Mouse (Mus musculus) limb, embryonic 10.5 days (tissue): ENCODE measurements around the gene Ttc23l. TPM values are rescaled to one million over a fixed set of nuclear protein-coding genes. Genes with fewer than 3 reads are reported as not detected.

Source experiments
- DNase-seq: peaks from one replicate; pipeline ENCODE4 v3.0.0-alpha.2; 2017; ENCODE audit warnings: low spot score
- H3K27ac ChIP-seq: fragments of 300-500 bp; sonication (generic); 2 replicates; pipeline ENCODE4 v1.5.1; 2016; ENCODE audit warnings: mild to moderate bottlenecking
- H3K27me3 ChIP-seq: fragments of 300-500 bp; sonication (generic); 2 replicates; pipeline ENCODE4 v1.6.1; 2016; ENCODE audit warnings: low read depth, mild to moderate bottlenecking; ENCODE audit not compliant: poor library complexity, severe bottlenecking
- H3K36me3 ChIP-seq: fragments of 300-500 bp; sonication (generic); 2 replicates; pipeline ENCODE4 v1.6.1; 2016; ENCODE audit warnings: mild to moderate bottlenecking, moderate library complexity
- H3K4me1 ChIP-seq: fragments of 300-500 bp; sonication (generic); 2 replicates; pipeline ENCODE4 v1.6.1; 2016
- H3K4me3 ChIP-seq: fragments of 300-500 bp; sonication (generic); 2 replicates; pipeline ENCODE4 v1.5.1; 2016; ENCODE audit warnings: mild to moderate bottlenecking, moderate library complexity
- H3K9me3 ChIP-seq: fragments of 300-500 bp; sonication (generic); replicated peaks from 2 replicates; pipeline ENCODE4 v1.6.1; 2016; ENCODE audit warnings: mild to moderate bottlenecking
- WGBS: fragments of 180-500 bp; shearing (Covaris S2); methylation state at CpG from one replicate; pipeline ENCODE4 v1.1.7; 2016; 5-methylcytosine and 5-hydroxymethylcytosine counted together
- polyA plus RNA-seq: library from polyadenylated mRNA; unstranded; fragments of >200 nt; fragmentation: Nextera tagmentation; extraction: Ambion mirVana; gene quantifications from 2 replicates; pipeline ENCODE4 v1.2.1, GENCODE M21; 2016

Gene Ttc23l
- polyA plus RNA-seq, 1 experiment from 2014 or later = not detected

DNA sequence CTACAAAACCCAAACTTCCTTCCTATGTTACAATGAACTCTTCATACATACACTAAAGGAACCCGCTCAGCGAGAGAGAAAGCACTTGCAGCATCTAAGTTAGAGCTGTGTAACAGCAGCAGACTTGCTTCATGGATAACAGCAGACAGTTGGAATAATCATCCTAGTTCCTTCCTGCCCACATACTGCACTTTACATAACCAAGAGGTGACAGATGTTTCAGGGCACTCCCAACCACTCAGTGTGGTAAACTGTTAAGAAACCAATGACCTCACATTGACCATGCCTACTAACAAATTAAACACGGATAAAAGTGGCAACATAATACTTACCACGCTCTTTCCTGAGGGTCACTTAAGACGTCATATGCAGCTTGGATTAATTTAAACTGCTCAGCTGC, 94.9 kb downstream of the Ttc23l start:
- Histone ChIP-seq H3K4me3 (no peak overlapping the region), H3K36me3 (peaks cover 37% of the 10 kb centered on the region), H3K4me1 (no peaks in the 10 kb centered on the region), H3K27me3 (no peaks in the 10 kb centered on the region), H3K9me3 (no peaks in the 10 kb centered on the region), H3K27ac (no peak overlapping the region)
- 88% methylated on average over 5 of the region's 5 CpGs for WGBS
- no peak for DNase-seq

DNA sequence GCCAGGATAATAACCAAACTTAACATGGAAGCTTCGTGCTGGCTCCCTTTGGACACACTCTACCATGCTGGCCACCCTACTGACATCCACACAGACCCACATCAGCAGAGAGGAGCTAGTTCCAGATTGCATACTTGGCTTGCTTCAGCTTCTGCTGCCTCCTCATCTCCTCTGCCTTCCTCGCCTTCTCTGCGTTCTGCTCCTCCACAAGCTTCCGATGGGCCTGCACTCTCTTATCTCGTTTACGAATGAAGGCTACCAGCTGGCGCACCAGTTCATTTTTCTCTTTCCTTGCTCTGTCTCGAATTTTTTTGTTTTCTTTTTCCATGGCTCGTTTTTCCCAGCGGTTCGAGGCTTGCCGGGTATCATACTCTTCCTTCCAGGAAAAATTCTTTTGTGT, 97.5 kb downstream of the Ttc23l start:
- Histone ChIP-seq H3K9me3 (no peaks in the 10 kb centered on the region), H3K36me3 (peaks cover 60% of the 10 kb centered on the region), H3K27ac (no peak overlapping the region), H3K4me3 (no peak overlapping the region), H3K4me1 (no peaks in the 10 kb centered on the region), H3K27me3 (no peaks in the 10 kb centered on the region)
- WGBS = 94% methylated on average over 12 of the region's 12 CpGs
- no peak for DNase-seq

Other genes with a start within 250 kb of the Ttc23l start
- not detected in 2 replicates for gene Gm21973, start 233.3 kb downstream of the Ttc23l start, polyA plus RNA-seq
- not detected in 2 replicates for gene Agxt2, start 200.1 kb downstream of the Ttc23l start, polyA plus RNA-seq
- 13.0 and 13.2 TPM in 2 replicates for gene Dnajc21, start 88.2 kb downstream of the Ttc23l start, polyA plus RNA-seq
- 144 and 151 TPM in 2 replicates for gene Brix1, start 72.7 kb downstream of the Ttc23l start, polyA plus RNA-seq
- 53.5 and 53.8 TPM in 2 replicates for gene Rad1, start 72.7 kb downstream of the Ttc23l start, polyA plus RNA-seq
- gene Rai14, start 156.0 kb upstream of the Ttc23l start, polyA plus RNA-seq = 50.5 and 64.8 TPM in 2 replicates